Mouse (Mus musculus): ENCODE results near the gene Rnase13. TPM values are rescaled to one million over a fixed set of nuclear protein-coding genes. Genes with fewer than 3 reads are reported as not detected.

Rnase13 gene
- polyA plus RNA-seq, 1 experiment from 2014 or later = not detected

DNA sequence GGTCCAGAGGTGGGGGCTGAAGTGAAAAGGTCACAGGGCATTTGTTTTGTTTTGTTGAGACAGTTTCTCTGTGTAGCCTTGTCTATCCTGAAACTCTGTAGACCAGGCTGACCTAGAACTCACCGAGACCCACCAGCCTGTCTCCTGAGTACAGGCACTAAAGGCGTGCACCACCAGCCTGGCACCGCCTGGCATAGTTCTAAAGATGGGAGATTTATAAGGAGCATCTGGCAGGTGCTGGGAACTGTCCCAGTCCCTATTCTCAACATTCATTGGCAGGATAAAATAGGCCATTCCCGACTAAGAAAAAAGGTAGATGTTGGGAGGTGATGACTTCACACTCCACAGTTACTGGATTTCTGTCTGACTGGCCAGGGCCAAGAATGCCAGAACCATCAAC lies 3.6 kb downstream of the Rnase13 start:
- H3K27me3 ChIP-seq (ENCODE audit: control insufficient read depth, insufficient read depth, low read length) = no peaks in the 10 kb centered on the region
- no peak overlapping the region for H3K9ac ChIP-seq (ENCODE audit: low read length)
- no peaks in the 10 kb centered on the region for H3K36me3 ChIP-seq (ENCODE audit: control insufficient read depth, insufficient read depth, low read length)
- ATAC-seq (ENCODE audit: insufficient number of reproducible peaks, low FRiP score, low TSS enrichment, low read depth) (no peak), DNase-seq (ENCODE audit: low spot score) (no peak)
- H3K4me2 ChIP-seq (ENCODE audit: low read depth, severe bottlenecking) = no peak overlapping the region
- H3K4me3 ChIP-seq (ENCODE audit: low read depth, low read length) = no peak overlapping the region
- no peak overlapping the region for H3K27ac ChIP-seq (replicated peaks; ENCODE audit: low read depth, low read length)
- no peaks in the 10 kb centered on the region for H3K9me3 ChIP-seq (ENCODE audit: control insufficient read depth, low read length)
- H3K4me1 ChIP-seq (ENCODE audit: control insufficient read depth, insufficient read depth, low read length) = peaks cover 4% of the 10 kb centered on the region; the same call in 1 of the 2 replicates
- 83% methylated on average over 4 of the region's 4 CpGs for WGBS

GRCm38 (mm10) chr14:51918125-51918524 lies 4.4 kb downstream of the Rnase13 start, which contains the start of gene Tppp2:
Tppp2 (plus strand) TSS chr14:51918425.
- no peak within 1 kb of the TSS for H3K4me3 ChIP-seq (ENCODE audit: low read depth, low read length)

DNA sequence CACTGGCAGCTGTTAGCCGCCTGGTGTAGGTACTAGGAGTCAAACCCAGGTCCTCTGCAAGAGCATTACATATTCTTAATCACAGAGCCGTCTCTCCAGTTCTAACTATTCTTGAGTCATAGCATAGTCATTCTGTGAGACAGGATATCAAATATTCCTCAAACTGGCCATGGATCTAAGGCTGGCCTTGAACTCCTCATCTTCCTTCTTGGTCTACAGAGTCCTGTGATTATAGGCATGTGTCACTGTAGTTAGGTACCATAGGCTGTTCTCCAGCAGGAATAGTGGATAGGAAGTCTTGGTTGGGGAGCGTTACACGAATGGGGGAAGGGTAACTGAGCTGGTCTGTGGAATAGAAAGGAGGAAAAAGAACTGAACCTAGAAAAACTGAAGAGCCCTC lies 6.0 kb downstream of the Rnase13 start:
- H3K36me3 ChIP-seq (ENCODE audit: control insufficient read depth, insufficient read depth, low read length) = no peaks in the 10 kb centered on the region
- WGBS = 91% methylated on average over 4 of the region's 4 CpGs
- peaks cover 4% of the 10 kb centered on the region; the same call in 1 of the 2 replicates for H3K4me1 ChIP-seq (ENCODE audit: control insufficient read depth, insufficient read depth, low read length)
- no peaks in the 10 kb centered on the region for H3K9me3 ChIP-seq (ENCODE audit: control insufficient read depth, low read length)
- no peak overlapping the region for H3K4me3 ChIP-seq (ENCODE audit: low read depth, low read length)
- no peak for DNase-seq (ENCODE audit: low spot score)
- no peak overlapping the region for H3K27ac ChIP-seq (replicated peaks; ENCODE audit: low read depth, low read length)
- no peaks in the 10 kb centered on the region for H3K27me3 ChIP-seq (ENCODE audit: control insufficient read depth, insufficient read depth, low read length)
- no peak overlapping the region for H3K9ac ChIP-seq (ENCODE audit: low read length)
- no peak for ATAC-seq (ENCODE audit: insufficient number of reproducible peaks, low FRiP score, low TSS enrichment, low read depth)
- no peak overlapping the region for H3K4me2 ChIP-seq (ENCODE audit: low read depth, severe bottlenecking)

More at GRCm38 (mm10) chr14:51918125-51918524, 4.4 kb downstream of the Rnase13 start, which contains the start of gene Tppp2:
- no peak for ATAC-seq (ENCODE audit: insufficient number of reproducible peaks, low FRiP score, low TSS enrichment, low read depth)
- Histone ChIP-seq H3K9ac (ENCODE audit: low read length) (no peak within 1 kb of the TSS), H3K4me1 (ENCODE audit: control insufficient read depth, insufficient read depth, low read length) (peaks cover 4% of the 10 kb centered on the region; the same call in 1 of the 2 replicates), H3K27ac (replicated peaks; ENCODE audit: low read depth, low read length) (no peak within 1 kb of the TSS), H3K9me3 (ENCODE audit: control insufficient read depth, low read length) (no peaks in the 10 kb centered on the region), H3K27me3 (ENCODE audit: control insufficient read depth, insufficient read depth, low read length) (no peaks in the 10 kb centered on the region), H3K4me2 (ENCODE audit: low read depth, severe bottlenecking) (no peak within 1 kb of the TSS), H3K36me3 (ENCODE audit: control insufficient read depth, insufficient read depth, low read length) (no peaks in the 10 kb centered on the region)
- DNase-seq (ENCODE audit: low spot score) = no peak
- 81% methylated on average over 4 of the region's 4 CpGs for WGBS

- no peak for ATAC-seq (ENCODE audit: insufficient number of reproducible peaks, low FRiP score, low TSS enrichment, low read depth)
- 39% methylated on average over 3 of the region's 3 CpGs for WGBS
- Histone ChIP-seq H3K27ac (replicated peaks; ENCODE audit: low read depth, low read length) (no peak overlapping the region), H3K36me3 (ENCODE audit: control insufficient read depth, insufficient read depth, low read length) (no peaks in the 10 kb centered on the region), H3K4me3 (ENCODE audit: low read depth, low read length) (no peak overlapping the region), H3K4me1 (ENCODE audit: control insufficient read depth, insufficient read depth, low read length) (peaks cover 4% of the 10 kb centered on the region; the same call in 1 of the 2 replicates), H3K27me3 (ENCODE audit: control insufficient read depth, insufficient read depth, low read length) (no peaks in the 10 kb centered on the region), H3K9ac (ENCODE audit: low read length) (no peak overlapping the region), H3K4me2 (ENCODE audit: low read depth, severe bottlenecking) (no peak overlapping the region), H3K9me3 (ENCODE audit: control insufficient read depth, low read length) (no peaks in the 10 kb centered on the region)
- DNase-seq (ENCODE audit: low spot score) = no peak
These were observed 7.5 kb downstream of the Rnase13 start for GRCm38 (mm10) chr14:51915030-51915429.

DNA sequence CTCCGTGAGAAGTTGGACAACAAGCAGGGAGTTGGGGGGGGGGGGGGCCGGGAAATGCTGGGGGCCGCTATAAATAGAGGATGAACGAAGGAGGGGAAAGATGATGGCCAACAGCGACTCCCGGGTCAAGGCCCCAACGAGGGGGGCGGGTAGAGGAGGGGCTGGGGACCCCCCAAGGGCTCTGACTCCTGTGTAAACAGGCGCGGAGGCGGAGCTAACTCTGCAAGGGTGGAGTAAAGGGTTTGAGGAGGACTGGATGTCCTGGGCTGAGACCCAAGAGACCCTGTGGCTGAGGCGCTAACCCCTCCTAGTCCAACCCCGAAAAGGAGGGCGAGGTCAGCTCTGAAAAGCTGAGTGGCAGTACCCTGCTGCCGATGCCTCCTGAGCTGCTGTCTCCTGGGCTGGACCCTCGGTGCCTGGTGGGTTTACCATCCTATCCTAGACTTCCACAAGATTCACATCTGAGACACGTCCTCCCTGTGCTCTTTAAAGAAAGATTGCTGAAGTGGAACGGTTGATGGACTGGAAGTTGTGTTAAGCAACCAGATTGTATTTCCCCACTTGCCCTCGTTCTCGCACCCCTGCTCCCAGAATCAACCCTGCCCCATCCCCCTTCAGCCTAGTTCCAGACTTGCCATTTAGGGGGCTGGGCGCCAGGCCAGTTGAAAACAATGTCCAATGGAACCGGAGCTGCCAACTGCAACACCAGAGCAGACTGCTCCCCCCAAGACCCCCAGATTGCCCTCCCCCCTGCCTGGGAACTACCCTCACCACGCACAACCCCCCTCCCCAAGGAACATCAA lies 8.4 kb downstream of the Rnase13 start, which contains the start of gene Ndrg2:
Gene Ndrg2 (minus strand): TSS at position 199 of the 803 bp plus-strand sequence.
- peak within 1 kb of the TSS; percentile 48 for H3K4me3 ChIP-seq (ENCODE audit: low read depth, low read length)
- H3K9me3 ChIP-seq (ENCODE audit: control insufficient read depth, low read length) = no peaks in the 10 kb centered on the region
- H3K4me2 ChIP-seq (ENCODE audit: low read depth, severe bottlenecking) = peak within 1 kb of the TSS; percentile 96
- H3K9ac ChIP-seq (ENCODE audit: low read length) = peak within 1 kb of the TSS; percentile 56
- H3K27ac ChIP-seq (replicated peaks; ENCODE audit: low read depth, low read length) = no peak within 1 kb of the TSS
- no peaks in the 10 kb centered on the region for H3K36me3 ChIP-seq (ENCODE audit: control insufficient read depth, insufficient read depth, low read length)
- ATAC-seq (ENCODE audit: insufficient number of reproducible peaks, low FRiP score, low TSS enrichment, low read depth) = peak; percentile 69
- DNase-seq (ENCODE audit: low spot score) = peak; percentile 65
- peaks cover 4% of the 10 kb centered on the region; the same call in 1 of the 2 replicates for H3K4me1 ChIP-seq (ENCODE audit: control insufficient read depth, insufficient read depth, low read length)
- 2% methylated on average over 21 of the region's 23 CpGs for whole genome bisulfite sequencing
- no peaks in the 10 kb centered on the region for H3K27me3 ChIP-seq (ENCODE audit: control insufficient read depth, insufficient read depth, low read length)

- Histone ChIP-seq H3K9me3 (ENCODE audit: control insufficient read depth, low read length) (no peaks in the 10 kb centered on the region), H3K9ac (ENCODE audit: low read length) (peak overlapping the region; percentile 56), H3K36me3 (ENCODE audit: control insufficient read depth, insufficient read depth, low read length) (no peaks in the 10 kb centered on the region), H3K4me1 (ENCODE audit: control insufficient read depth, insufficient read depth, low read length) (peaks cover 4% of the 10 kb centered on the region; the same call in 1 of the 2 replicates), H3K27ac (replicated peaks; ENCODE audit: low read depth, low read length) (no peak overlapping the region), H3K27me3 (ENCODE audit: control insufficient read depth, insufficient read depth, low read length) (no peaks in the 10 kb centered on the region), H3K4me2 (ENCODE audit: low read depth, severe bottlenecking) (peak overlapping the region; percentile 96), H3K4me3 (ENCODE audit: low read depth, low read length) (peak overlapping the region; percentile 48)
- DNase-seq (ENCODE audit: low spot score) (peak; percentile 74), ATAC-seq (ENCODE audit: insufficient number of reproducible peaks, low FRiP score, low TSS enrichment, low read depth) (peak; percentile 72)
- under 1% methylated on average over 58 of the region's 58 CpGs for WGBS
These were observed 9.3 kb downstream of the Rnase13 start for GRCm38 (mm10) chr14:51913062-51913959.

DNA sequence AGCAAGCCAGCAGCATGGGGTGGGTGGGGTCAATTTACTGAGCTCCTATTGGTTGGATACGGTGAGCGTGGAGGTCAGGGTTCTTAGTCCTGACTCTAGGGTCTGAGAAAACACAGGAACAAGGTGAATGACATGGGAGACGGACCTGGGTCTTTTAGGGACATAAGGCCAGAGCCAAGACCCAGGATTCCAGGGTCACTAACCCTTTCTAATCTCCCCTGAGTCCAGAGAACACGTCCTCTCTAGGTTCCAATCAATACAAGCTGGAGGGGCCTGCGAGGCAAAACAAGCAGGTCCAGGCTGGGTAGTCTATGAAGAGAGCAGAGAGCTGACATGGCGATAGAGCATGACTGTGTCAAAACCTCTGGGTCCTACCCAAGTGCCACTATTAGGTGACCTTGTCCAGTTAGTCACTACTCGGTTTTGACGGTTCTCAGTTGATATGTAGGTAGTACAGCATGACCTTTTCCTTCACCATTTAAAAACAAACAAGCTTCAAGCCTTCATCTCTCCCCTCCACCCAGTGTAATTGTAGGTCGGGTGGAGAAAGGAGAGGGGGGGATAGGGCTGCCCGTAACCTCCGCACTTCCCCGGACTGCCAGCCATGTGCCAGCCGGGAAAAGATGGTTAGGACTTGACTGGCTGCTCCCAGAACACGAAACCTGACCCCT lies 10.0 kb downstream of the Rnase13 start:
- no peak for DNase-seq (ENCODE audit: low spot score)
- Histone ChIP-seq H3K27ac (replicated peaks; ENCODE audit: low read depth, low read length) (no peak overlapping the region), H3K9me3 (ENCODE audit: control insufficient read depth, low read length) (no peaks in the 10 kb centered on the region), H3K4me1 (ENCODE audit: control insufficient read depth, insufficient read depth, low read length) (peaks cover 4% of the 10 kb centered on the region; the same call in 1 of the 2 replicates), H3K4me3 (ENCODE audit: low read depth, low read length) (peak overlapping the region; percentile 48), H3K4me2 (ENCODE audit: low read depth, severe bottlenecking) (peak overlapping the region; percentile 96), H3K36me3 (ENCODE audit: control insufficient read depth, insufficient read depth, low read length) (no peaks in the 10 kb centered on the region), H3K9ac (ENCODE audit: low read length) (peak overlapping the region; percentile 56), H3K27me3 (ENCODE audit: control insufficient read depth, insufficient read depth, low read length) (no peaks in the 10 kb centered on the region)
- ATAC-seq (ENCODE audit: insufficient number of reproducible peaks, low FRiP score, low TSS enrichment, low read depth) = peak; percentile 7; the same call in 1 of the 2 replicates
- WGBS = 7% methylated on average over 14 of the region's 14 CpGs

Data from limb, embryonic 11.5 days (tissue).